Mouse (Mus musculus): ENCODE results near the gene Thsd7a. TPM values are rescaled to one million over a fixed set of nuclear protein-coding genes. Genes with fewer than 3 reads are reported as not detected.

The Thsd7a gene
- polyA plus RNA-seq, 1 experiment from 2014 or later = 6.4 TPM

DNA sequence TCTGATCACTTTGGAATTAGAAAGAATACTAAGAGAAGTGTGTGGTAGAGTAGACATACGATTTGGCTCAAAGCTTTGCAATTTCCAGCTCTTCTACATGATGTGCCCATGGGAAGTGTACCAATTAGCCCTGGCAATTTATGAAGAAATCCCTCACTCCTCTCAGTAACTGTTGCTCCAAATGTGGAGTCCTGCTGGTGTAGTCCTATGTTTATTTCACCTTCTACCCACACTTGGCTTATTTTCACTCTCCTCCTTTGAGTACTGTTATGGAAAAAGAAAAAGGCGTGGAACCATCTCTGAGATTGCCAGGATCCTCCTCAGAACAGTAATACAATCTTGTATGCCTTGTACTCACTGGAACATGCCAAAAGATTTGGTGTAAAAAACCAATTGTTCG lies 186.9 kb downstream of the Thsd7a start:
- TF ChIP-seq CTCF (IDR thresholded peaks at IDR 0.05; ENCODE audit: low read depth) = no peak
- DNase-seq (ENCODE audit: low spot score) (no peak), ATAC-seq (replicated peaks; ENCODE audit: low FRiP score, low read depth) (no peak)
- no peak overlapping the region for H3K4me2 ChIP-seq (ENCODE audit: low read length)
- H3K4me1 ChIP-seq (replicated peaks; ENCODE audit: insufficient read depth, low read length) = no peaks in the 10 kb centered on the region
- no peaks in the 10 kb centered on the region for H3K9me3 ChIP-seq (replicated peaks; ENCODE audit: low read length)
- H3K36me3 ChIP-seq (ENCODE audit: insufficient read depth, low read length) = no peaks in the 10 kb centered on the region
- H3K27ac ChIP-seq = no peak overlapping the region
- no peak overlapping the region for H3K9ac ChIP-seq (ENCODE audit: low read depth, low read length)
- H3K27me3 ChIP-seq (ENCODE audit: insufficient read depth, low read length) = no peaks in the 10 kb centered on the region
- 86% methylated on average over 3 of the region's 3 CpGs for WGBS
- H3K4me3 ChIP-seq (replicated peaks; ENCODE audit: low read depth, low read length) = no peak overlapping the region

DNA sequence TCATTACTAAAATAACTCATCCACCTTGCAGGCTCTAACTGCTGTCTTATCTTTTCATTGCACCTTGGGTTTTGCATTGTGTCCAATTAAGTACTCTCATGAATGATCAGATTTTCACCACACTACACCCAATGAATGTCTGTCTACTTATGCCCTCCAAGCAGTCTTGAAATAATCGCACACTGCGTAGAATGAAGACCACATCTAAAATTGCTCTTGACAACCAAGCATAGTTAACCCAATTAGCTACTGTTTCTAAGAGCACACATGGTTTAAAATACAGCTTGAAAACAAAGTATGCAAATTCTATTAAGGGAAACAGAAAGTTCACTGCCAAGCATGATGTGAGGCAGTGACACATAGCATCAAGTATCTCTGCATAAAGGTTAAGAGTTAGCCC lies 188.7 kb downstream of the Thsd7a start:
- Histone ChIP-seq H3K4me1 (replicated peaks; ENCODE audit: insufficient read depth, low read length) (no peaks in the 10 kb centered on the region), H3K36me3 (ENCODE audit: insufficient read depth, low read length) (no peaks in the 10 kb centered on the region), H3K4me3 (replicated peaks; ENCODE audit: low read depth, low read length) (no peak overlapping the region), H3K27ac (no peak overlapping the region), H3K9me3 (replicated peaks; ENCODE audit: low read length) (no peaks in the 10 kb centered on the region), H3K4me2 (ENCODE audit: low read length) (no peak overlapping the region), H3K9ac (ENCODE audit: low read depth, low read length) (no peak overlapping the region), H3K27me3 (ENCODE audit: insufficient read depth, low read length) (no peaks in the 10 kb centered on the region)
- ATAC-seq (replicated peaks; ENCODE audit: low FRiP score, low read depth) = no peak
- no peak for DNase-seq (ENCODE audit: low spot score)
- no peak for TF ChIP-seq CTCF (IDR thresholded peaks at IDR 0.05; ENCODE audit: low read depth)
- WGBS = 95% methylated on average over 2 of the region's 2 CpGs

DNA sequence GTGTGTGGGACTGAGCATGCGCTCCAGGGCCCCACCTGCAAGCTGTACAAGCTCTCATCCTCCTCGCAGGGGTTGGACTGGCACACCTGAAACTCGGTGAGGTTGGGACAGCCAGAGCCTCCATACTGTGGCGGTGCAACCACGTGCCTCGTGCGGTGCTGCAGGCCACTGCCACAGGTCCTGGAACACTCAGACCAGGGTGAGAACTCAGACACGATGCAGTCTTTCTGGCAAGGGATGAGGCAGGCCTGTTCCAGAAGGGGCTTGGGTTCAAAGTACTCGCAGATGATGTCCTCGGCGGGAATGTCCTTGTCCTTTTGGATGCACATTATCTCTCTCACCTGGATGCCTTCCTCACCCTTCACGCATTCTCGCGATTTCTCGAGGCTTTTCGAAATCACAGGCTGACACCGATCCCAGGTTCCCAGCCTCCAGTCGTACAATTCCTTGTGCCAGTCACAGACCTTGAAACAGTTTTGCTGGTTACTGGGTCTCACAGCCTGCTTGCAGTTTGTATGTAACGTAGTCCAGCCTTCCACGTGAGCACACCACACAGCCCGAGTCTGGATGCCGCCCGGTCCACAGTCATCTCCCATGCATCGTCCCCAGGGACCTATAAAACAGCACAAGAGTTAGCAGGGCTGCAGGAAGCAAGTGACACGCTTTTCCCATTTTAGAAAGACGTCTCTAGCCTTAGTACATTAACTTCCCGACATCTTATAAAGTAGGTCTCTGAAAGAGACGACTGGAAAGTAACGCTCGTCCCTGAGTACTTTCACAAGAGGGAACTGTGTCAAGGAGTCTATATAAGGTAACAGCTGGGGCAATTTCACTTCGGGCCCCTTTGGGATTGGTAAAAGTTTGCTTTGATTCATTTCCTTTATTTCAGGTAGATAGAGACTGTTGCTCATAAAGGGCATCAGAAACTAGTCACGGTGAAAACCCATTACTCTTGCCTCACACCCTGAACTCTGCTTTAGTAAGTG lies 193.8 kb downstream of the Thsd7a start:
- H3K4me2 ChIP-seq (ENCODE audit: low read length) = peak overlapping the region; percentile 25; the same call in 1 of the 2 replicates
- TF ChIP-seq CTCF (IDR thresholded peaks at IDR 0.05; ENCODE audit: low read depth) = no peak
- no peak overlapping the region for H3K27ac ChIP-seq
- 73% methylated on average over 32 of the region's 32 CpGs for WGBS
- peak; percentile 30 for DNase-seq (ENCODE audit: low spot score)
- H3K4me1 ChIP-seq (replicated peaks; ENCODE audit: insufficient read depth, low read length) = no peaks in the 10 kb centered on the region
- no peak overlapping the region for H3K4me3 ChIP-seq (replicated peaks; ENCODE audit: low read depth, low read length)
- H3K36me3 ChIP-seq (ENCODE audit: insufficient read depth, low read length) = no peaks in the 10 kb centered on the region
- no peaks in the 10 kb centered on the region for H3K9me3 ChIP-seq (replicated peaks; ENCODE audit: low read length)
- no peak for ATAC-seq (replicated peaks; ENCODE audit: low FRiP score, low read depth)
- H3K27me3 ChIP-seq (ENCODE audit: insufficient read depth, low read length) = no peaks in the 10 kb centered on the region
- H3K9ac ChIP-seq (ENCODE audit: low read depth, low read length) = no peak overlapping the region

DNA sequence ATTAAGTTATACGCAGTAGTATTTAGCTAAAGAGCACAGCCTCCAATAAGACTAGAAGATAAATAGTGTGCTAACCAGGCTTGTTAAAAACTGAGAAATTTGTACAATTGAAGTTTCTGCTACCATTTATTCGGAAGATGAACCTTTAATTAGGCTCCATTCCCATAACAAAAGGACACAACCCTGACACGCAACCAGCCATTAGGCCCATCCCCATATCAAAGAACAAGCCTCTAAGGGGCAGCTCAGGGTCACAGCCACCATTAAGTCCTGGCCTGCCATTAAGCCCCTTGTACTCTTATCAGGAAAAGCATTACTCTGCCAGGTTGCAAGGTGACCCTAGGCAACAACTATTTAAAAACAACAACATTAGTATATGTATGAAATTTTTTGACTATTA lies 198.0 kb downstream of the Thsd7a start:
- TF ChIP-seq CTCF (IDR thresholded peaks at IDR 0.05; ENCODE audit: low read depth) = no peak
- WGBS = 80% methylated on average over 3 of the region's 3 CpGs
- H3K4me3 ChIP-seq (replicated peaks; ENCODE audit: low read depth, low read length) = no peak overlapping the region
- no peaks in the 10 kb centered on the region for H3K4me1 ChIP-seq (replicated peaks; ENCODE audit: insufficient read depth, low read length)
- no peaks in the 10 kb centered on the region for H3K36me3 ChIP-seq (ENCODE audit: insufficient read depth, low read length)
- no peak overlapping the region for H3K27ac ChIP-seq
- no peak overlapping the region for H3K4me2 ChIP-seq (ENCODE audit: low read length)
- H3K9me3 ChIP-seq (replicated peaks; ENCODE audit: low read length) = no peaks in the 10 kb centered on the region
- H3K27me3 ChIP-seq (ENCODE audit: insufficient read depth, low read length) = no peaks in the 10 kb centered on the region
- ATAC-seq (replicated peaks; ENCODE audit: low FRiP score, low read depth) = no peak
- DNase-seq (ENCODE audit: low spot score) = no peak
- no peak overlapping the region for H3K9ac ChIP-seq (ENCODE audit: low read depth, low read length)

DNA sequence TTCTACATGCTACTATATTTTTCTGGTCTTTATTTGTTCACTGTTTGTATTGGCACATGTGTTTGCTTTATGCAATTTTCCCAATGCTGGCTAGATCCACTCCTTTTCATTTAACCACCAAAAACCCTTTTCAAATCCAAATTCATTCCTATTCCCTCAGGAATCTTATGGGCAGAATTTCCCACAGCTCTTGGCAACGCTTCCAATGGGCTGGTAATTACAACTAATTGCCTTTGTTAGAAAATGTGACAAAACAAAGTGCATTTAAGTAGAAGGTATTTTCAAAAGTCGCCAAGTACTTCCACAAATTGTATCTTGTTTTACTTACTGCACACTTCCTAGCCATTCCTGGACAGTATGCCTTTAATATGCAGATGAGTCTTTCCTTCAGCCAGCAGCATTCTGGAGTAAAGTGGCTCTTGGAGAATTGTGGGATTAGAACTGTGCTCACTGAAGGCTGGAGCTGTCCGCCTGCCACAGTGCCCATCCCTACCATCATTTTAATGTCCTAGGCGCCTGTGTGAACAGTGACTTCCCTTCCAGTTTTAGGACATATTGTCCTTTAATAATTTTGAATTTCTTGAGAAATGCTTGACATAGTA lies 199.1 kb downstream of the Thsd7a start:
- H3K27me3 ChIP-seq (ENCODE audit: insufficient read depth, low read length) = no peaks in the 10 kb centered on the region
- WGBS = 65% methylated on average over 4 of the region's 4 CpGs
- ATAC-seq (replicated peaks; ENCODE audit: low FRiP score, low read depth) = no peak
- H3K4me1 ChIP-seq (replicated peaks; ENCODE audit: insufficient read depth, low read length) = no peaks in the 10 kb centered on the region
- no peaks in the 10 kb centered on the region for H3K9me3 ChIP-seq (replicated peaks; ENCODE audit: low read length)
- no peak for DNase-seq (ENCODE audit: low spot score)
- TF ChIP-seq CTCF (IDR thresholded peaks at IDR 0.05; ENCODE audit: low read depth) = no peak
- no peak overlapping the region for H3K9ac ChIP-seq (ENCODE audit: low read depth, low read length)
- no peak overlapping the region for H3K27ac ChIP-seq
- no peaks in the 10 kb centered on the region for H3K36me3 ChIP-seq (ENCODE audit: insufficient read depth, low read length)
- no peak overlapping the region for H3K4me3 ChIP-seq (replicated peaks; ENCODE audit: low read depth, low read length)
- no peak overlapping the region for H3K4me2 ChIP-seq (ENCODE audit: low read length)

DNA sequence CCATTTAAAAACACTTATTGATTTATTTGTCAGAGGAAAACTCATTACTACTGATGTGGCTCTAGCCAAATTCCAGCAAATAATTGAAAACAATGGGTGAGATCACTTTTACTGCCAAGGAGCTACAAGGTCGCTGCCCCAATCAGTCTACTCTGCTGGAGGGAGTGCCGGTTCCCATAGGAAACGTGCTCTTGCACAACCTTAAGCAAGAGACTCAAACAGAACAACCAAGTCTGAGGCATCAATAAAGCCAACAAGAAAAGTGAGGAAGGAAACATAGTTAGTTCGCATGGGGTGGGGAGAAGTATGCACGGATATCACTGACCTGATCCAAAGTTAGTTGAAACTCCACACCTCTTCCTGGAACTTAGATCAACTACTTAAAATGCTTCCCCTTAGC lies 205.1 kb downstream of the Thsd7a start:
- 34% methylated on average over 5 of the region's 5 CpGs for WGBS
- no peaks in the 10 kb centered on the region for H3K4me1 ChIP-seq (replicated peaks; ENCODE audit: insufficient read depth, low read length)
- H3K9ac ChIP-seq (ENCODE audit: low read depth, low read length) = no peak overlapping the region
- H3K4me3 ChIP-seq (replicated peaks; ENCODE audit: low read depth, low read length) = no peak overlapping the region
- no peak overlapping the region for H3K4me2 ChIP-seq (ENCODE audit: low read length)
- H3K9me3 ChIP-seq (replicated peaks; ENCODE audit: low read length) = no peaks in the 10 kb centered on the region
- no peak for TF ChIP-seq CTCF (IDR thresholded peaks at IDR 0.05; ENCODE audit: low read depth)
- ATAC-seq (replicated peaks; ENCODE audit: low FRiP score, low read depth) (no peak), DNase-seq (ENCODE audit: low spot score) (peak; percentile 52)
- H3K36me3 ChIP-seq (ENCODE audit: insufficient read depth, low read length) = no peaks in the 10 kb centered on the region
- no peak overlapping the region for H3K27ac ChIP-seq
- no peaks in the 10 kb centered on the region for H3K27me3 ChIP-seq (ENCODE audit: insufficient read depth, low read length)

Measured in kidney, postnatal 0 days (tissue).